Mouse (Mus musculus) small intestine, adult 2 months (tissue): Measurements from ENCODE around the gene Lima1.

Source experiments
- CTCF ChIP-seq: fragments of 200-500 bp; IDR thresholded peaks from 2 replicates; pipeline ENCODE4 v1.5.1; 2012; ENCODE audit warnings: low read depth, mild to moderate bottlenecking, control low read depth, inconsistent platforms, low read length, moderate library complexity, mixed read lengths; ENCODE audit not compliant: insufficient replicate concordance, insufficient read length; ENCODE audit errors: extremely low read depth
- POLR2A ChIP-seq: fragments of 200-500 bp; IDR thresholded peaks from 2 replicates; pipeline ENCODE4 v1.6.1; 2012; ENCODE audit warnings: low read depth, mild to moderate bottlenecking, control low read depth, inconsistent platforms, low read length, moderate library complexity

DNA sequence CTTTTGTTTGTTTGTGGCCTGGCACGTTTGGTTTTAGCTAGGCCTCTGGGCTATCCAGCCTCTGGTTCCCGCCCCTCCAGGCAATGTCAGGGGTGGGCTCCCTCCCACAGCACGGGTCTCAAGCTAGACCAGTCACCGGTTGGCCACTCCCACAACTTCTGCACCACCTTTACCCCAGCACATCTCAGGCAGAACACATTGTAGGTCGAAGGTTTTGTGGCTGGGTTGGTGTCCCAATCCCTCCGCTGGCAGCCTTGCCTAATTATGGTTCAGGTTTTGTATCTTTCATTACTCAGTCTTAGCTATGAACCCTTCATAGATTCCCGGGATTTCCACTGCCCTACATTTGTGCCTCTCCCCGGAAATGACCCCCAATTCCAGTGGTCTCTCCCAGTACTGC, 17.8 kb downstream of the Lima1 start:
- no peak for TF ChIP-seq CTCF
- no peak for TF ChIP-seq POLR2A
